Mouse (Mus musculus): ENCODE measurements around the gene Wdr48.

DNA sequence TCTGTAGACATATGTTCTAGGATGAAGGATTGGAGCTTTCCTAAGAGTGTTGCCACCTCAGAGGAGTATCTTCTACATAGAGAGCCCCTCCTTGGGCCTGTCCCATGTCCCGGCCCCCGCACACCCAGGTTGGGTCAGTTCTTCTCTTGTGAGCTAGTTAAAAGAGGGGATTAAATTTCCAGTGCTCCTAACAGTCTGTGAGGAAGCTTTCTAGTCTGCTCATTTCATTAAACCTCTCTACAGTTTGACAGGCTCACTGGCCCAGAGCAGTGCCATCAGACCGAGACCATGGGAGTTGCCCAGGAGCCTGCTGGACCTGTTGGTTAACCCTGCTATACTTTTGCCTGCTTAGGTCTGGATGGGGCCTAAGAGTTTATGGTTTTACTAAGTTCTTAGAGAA lies 14.0 kb downstream of the Wdr48 start:
- no peak for TF ChIP-seq CTCF (IDR thresholded peaks at IDR 0.05; ENCODE audit: insufficient read depth, low read depth, low read length)
- TF ChIP-seq POLR2A (IDR thresholded peaks at IDR 0.05; ENCODE audit: insufficient read depth, low read depth, low read length): no peak
